Mouse (Mus musculus): ENCODE results near the gene Phyhd1. TPM values are rescaled to one million over a fixed set of nuclear protein-coding genes. Genes with fewer than 3 reads are reported as not detected.
A peak's percentile ranks its signal among the peaks of the same experiment; 100 is the strongest.

Phyhd1 gene
- polyA plus RNA-seq, 1 experiment: 11.8 TPM

- TF ChIP-seq CTCF (IDR thresholded peaks at IDR 0.05; ENCODE audit: borderline replicate concordance, extremely low read depth, insufficient read depth, insufficient read length) (no peak), POLR2A (IDR thresholded peaks at IDR 0.05; ENCODE audit: borderline replicate concordance, extremely low read depth, insufficient read depth, insufficient read length, poor library complexity, severe bottlenecking) (no peak)
- DNase-seq (ENCODE audit: low read depth): no peak
Observed at GRCm38 (mm10) chr2:30267466-30267865, 1.5 kb downstream of the Phyhd1 start.

GRCm38 (mm10) chr2:30268371-30268770 lies 2.4 kb downstream of the Phyhd1 start:
- no peak for TF ChIP-seq CTCF (IDR thresholded peaks at IDR 0.05; ENCODE audit: borderline replicate concordance, extremely low read depth, insufficient read depth, insufficient read length)
- TF ChIP-seq POLR2A (IDR thresholded peaks at IDR 0.05; ENCODE audit: borderline replicate concordance, extremely low read depth, insufficient read depth, insufficient read length, poor library complexity, severe bottlenecking): no peak

DNA sequence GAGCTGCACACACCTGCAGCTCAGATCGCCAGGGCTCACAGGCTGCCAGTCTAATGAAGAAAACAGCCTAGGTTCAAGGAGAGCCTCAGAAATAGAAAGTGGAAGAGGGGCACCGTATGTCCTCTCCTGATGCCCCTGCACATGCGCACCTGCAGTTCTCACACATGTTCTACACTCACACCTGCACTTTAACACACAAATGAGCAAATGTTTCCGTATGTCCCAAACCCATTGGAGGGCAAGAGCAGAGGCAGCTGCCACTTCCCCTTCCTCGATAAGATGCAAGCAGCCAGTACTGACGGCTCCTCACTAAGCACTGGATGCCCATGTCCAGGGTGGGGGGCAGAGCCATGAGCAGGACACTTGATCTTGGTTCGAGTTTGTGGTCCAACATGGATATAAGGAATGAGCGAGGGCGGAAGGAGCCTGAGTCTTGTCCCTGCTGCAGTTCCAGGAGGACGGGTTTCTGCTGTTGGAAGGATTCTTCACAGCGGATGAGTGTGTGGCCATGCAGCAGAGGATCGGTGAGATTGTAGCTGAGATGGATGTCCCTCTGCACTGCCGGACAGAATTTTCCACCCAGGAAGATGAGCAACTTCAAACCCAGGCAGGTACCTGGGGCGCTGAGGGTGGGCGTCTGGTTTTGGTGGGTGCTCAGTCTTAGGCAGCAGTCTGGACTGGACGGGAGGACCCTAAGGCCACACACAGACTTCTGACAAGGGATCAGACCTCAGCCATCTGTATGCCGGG lies 3.4 kb downstream of the Phyhd1 start:
- TF ChIP-seq POLR2A (IDR thresholded peaks at IDR 0.05; ENCODE audit: borderline replicate concordance, extremely low read depth, insufficient read depth, insufficient read length, poor library complexity, severe bottlenecking) (no peak), CTCF (IDR thresholded peaks at IDR 0.05; ENCODE audit: borderline replicate concordance, extremely low read depth, insufficient read depth, insufficient read length) (no peak)

More at GRCm38 (mm10) chr2:30268371-30268770, 2.4 kb downstream of the Phyhd1 start:
- DNase-seq (ENCODE audit: low read depth): no peak

GRCm38 (mm10) chr2:30270134-30270533 lies 4.1 kb downstream of the Phyhd1 start:
- TF ChIP-seq POLR2A (IDR thresholded peaks at IDR 0.05; ENCODE audit: borderline replicate concordance, extremely low read depth, insufficient read depth, insufficient read length, poor library complexity, severe bottlenecking) (no peak), CTCF (IDR thresholded peaks at IDR 0.05; ENCODE audit: borderline replicate concordance, extremely low read depth, insufficient read depth, insufficient read length) (peak; percentile 83; the same call in 1 of the 2 replicates)
- peak; percentile 82 for DNase-seq (ENCODE audit: low read depth)

More for the DNA sequence above, 3.4 kb downstream of the Phyhd1 start:
- no peak for DNase-seq (ENCODE audit: low read depth)

DNA sequence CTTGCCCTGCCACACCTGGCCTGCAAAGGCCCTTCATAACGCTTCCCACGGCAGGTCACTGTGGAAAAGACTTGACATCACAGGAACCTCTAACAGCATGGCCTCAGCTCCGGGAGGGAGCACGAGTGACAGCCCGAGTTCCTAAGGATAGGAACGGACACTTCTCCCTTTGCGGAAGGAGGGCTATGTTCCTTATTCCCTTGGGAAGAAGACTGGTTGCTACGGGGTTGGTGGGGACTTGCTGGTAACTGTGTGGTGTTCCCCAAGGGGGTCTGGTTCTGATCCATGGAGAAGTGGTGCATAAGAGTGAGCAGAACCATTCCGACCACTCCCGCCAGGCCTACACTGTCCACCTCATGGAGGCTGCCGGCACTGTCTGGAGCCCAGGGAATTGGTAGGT lies 14.7 kb downstream of the Phyhd1 start, which contains the start of gene Gm28038:
TSS of gene Gm28038 (plus strand) at position 301 of the 400 bp plus-strand sequence.
- TF ChIP-seq CTCF (IDR thresholded peaks at IDR 0.05; ENCODE audit: borderline replicate concordance, extremely low read depth, insufficient read depth, insufficient read length): no peak
- TF ChIP-seq POLR2A (IDR thresholded peaks at IDR 0.05; ENCODE audit: borderline replicate concordance, extremely low read depth, insufficient read depth, insufficient read length, poor library complexity, severe bottlenecking): no peak
- DNase-seq (ENCODE audit: low read depth): no peak

DNA sequence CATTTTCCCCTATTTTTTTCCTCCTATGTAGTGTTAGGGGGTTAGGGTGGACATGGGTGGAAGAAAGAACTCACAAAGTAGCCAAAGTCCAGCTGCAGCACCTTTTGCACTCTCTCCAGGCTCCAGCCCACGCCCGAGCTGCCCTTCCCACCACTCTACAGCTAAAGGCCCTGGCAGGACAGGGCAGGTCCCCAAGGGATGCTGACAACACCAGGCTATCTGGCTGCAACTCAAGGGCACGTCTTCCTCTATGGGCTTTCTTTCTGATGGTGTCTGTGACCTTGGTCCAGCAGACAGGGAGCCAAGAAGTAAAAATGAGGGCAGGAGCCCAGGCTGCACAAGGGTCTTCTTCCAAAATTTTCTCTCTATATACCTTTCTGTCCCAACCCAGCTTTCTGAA lies 15.6 kb downstream of the Phyhd1 start:
- DNase-seq (ENCODE audit: low read depth): no peak
- TF ChIP-seq CTCF (IDR thresholded peaks at IDR 0.05; ENCODE audit: borderline replicate concordance, extremely low read depth, insufficient read depth, insufficient read length): no peak

DNA sequence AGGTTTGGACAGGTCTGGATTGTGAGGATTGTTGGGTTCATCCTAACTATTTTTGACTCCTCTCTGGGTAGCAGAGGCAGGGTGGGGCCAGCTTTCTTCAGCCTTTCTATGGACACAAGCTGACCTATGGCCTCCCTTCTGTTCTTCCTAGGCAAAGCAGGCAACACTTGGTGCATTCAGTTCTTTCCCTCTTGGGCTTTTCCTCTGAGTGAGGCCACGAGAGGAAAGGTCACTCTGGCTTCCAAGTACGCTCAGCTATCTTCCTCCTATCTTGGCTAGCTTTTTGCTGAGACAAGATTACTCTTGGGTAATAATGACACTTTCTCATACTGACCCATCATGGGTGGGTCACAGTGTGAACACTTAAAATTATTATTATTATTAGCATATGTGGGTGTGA lies 17.2 kb downstream of the Phyhd1 start:
- no peak for DNase-seq (ENCODE audit: low read depth)
- TF ChIP-seq POLR2A (IDR thresholded peaks at IDR 0.05; ENCODE audit: borderline replicate concordance, extremely low read depth, insufficient read depth, insufficient read length, poor library complexity, severe bottlenecking) (no peak), CTCF (IDR thresholded peaks at IDR 0.05; ENCODE audit: borderline replicate concordance, extremely low read depth, insufficient read depth, insufficient read length) (no peak)

- no peak for TF ChIP-seq CTCF (IDR thresholded peaks at IDR 0.05; ENCODE audit: borderline replicate concordance, extremely low read depth, insufficient read depth, insufficient read length)
- TF ChIP-seq POLR2A (IDR thresholded peaks at IDR 0.05; ENCODE audit: borderline replicate concordance, extremely low read depth, insufficient read depth, insufficient read length, poor library complexity, severe bottlenecking): no peak
- no peak for DNase-seq (ENCODE audit: low read depth)
Observed at GRCm38 (mm10) chr2:30285004-30285403, 19.0 kb downstream of the Phyhd1 start.

DNA sequence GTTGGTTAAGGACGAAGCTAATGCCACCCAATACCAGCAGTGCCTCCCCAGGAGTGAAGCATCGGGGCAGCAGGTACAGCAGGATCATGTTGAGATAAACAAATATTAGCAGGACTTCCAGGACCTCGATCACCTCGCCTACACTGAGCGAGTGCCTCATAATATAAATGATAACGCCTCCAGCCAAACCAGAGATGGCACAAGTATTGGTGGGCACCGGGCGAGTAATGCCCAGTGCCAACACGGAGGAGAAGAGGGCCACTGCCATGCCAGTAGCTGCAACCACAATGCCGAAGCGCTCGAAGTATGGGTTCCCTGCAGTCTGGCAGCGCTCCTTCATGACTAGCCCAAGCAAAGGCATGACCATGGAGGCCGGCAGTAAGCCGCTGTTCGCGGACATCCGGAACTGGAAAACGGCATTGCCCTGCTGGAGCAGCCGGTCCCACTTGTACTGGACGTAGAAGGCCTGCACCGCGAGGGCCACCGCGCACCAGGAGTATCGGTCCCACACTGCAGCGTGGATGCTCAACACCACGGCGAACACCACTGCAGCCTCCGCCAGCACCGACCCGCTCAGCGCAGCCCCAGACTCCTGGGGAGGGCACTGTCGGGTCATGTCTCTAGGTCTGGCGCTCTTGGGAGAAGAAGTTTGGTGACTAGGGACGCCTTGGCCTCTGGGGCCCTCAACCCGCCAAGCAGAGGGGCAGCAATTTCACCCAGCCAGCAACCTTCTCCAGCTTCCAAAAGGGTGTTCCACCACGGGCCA lies 19.6 kb downstream of the Phyhd1 start:
- TF ChIP-seq CTCF (IDR thresholded peaks at IDR 0.05; ENCODE audit: borderline replicate concordance, extremely low read depth, insufficient read depth, insufficient read length) (no peak), POLR2A (IDR thresholded peaks at IDR 0.05; ENCODE audit: borderline replicate concordance, extremely low read depth, insufficient read depth, insufficient read length, poor library complexity, severe bottlenecking) (no peak)
- DNase-seq (ENCODE audit: low read depth): no peak

DNA sequence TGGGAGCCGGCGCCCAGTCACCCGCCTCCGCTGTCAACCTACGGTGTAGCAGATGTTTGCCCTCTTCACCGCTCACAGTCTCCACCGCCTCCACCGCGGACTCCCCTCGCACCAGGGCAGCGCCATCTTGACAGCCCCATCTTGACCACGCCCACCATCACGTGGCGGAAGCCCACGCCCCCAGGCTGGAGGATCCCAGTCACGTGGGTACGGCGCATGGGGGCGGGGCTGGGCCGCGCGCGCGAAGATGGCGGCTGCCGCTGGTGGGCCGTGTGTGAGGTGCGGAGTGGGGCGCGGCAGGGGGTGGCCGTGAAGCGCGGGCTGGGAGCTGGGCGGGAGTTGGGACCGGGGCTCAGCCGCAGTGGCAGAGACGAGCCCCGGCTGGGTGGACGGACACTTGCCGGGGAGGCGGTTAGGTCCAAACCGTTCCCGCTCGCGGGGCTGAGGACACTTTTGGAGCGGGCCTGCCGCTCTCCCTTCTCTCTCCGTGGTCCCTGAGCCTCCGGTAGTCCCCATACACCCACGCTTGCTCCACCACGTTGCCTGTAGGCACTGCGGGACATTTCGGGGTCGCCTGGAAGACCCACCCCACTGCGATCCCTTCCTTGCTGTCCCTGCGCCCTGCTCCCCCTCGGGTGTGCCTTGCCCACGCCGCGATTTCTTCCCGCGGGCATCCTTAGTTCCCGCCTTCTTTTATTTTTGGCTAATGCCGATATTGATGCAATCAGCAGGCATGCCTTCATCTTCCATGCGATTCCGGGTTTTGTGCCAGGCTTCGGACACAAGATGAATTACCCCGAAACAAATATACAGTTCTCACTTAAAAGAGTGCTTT lies 20.4 kb downstream of the Phyhd1 start, which contains the start of the genes Dolk and Nup188:
TSS of gene Dolk (minus strand) at position 143 of the 835 bp plus-strand sequence.
TSS of gene Nup188 (plus strand) at position 206 of the 835 bp plus-strand sequence.
- peak; percentile 98 for DNase-seq (ENCODE audit: low read depth)
- TF ChIP-seq CTCF (IDR thresholded peaks at IDR 0.05; ENCODE audit: borderline replicate concordance, extremely low read depth, insufficient read depth, insufficient read length): no peak
- TF ChIP-seq POLR2A (IDR thresholded peaks at IDR 0.05; ENCODE audit: borderline replicate concordance, extremely low read depth, insufficient read depth, insufficient read length, poor library complexity, severe bottlenecking): peak; percentile 98

DNA sequence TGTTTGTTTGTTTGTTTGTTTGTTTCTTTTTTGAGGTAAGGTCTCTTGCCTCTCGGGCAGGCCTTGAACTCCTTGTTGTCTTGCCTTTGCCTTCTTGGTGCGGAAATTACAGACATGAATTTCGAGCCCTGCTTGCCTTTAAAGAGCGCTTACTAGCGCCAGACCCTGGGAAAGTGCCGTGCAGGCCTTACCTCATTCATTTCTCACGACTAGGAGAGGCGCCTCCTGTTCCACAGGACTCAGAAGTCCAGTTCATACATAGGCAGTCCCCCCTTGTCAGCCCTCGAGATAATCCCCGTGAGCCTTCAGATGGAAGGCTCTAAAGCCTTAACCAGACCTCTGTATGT lies 21.0 kb downstream of the Phyhd1 start:
- peak; percentile 70 for DNase-seq (ENCODE audit: low read depth)
- TF ChIP-seq POLR2A (IDR thresholded peaks at IDR 0.05; ENCODE audit: borderline replicate concordance, extremely low read depth, insufficient read depth, insufficient read length, poor library complexity, severe bottlenecking) (no peak), CTCF (IDR thresholded peaks at IDR 0.05; ENCODE audit: borderline replicate concordance, extremely low read depth, insufficient read depth, insufficient read length) (no peak)

Data from brain, embryonic 14.5 days (tissue).